In the genomic region with DNA sequence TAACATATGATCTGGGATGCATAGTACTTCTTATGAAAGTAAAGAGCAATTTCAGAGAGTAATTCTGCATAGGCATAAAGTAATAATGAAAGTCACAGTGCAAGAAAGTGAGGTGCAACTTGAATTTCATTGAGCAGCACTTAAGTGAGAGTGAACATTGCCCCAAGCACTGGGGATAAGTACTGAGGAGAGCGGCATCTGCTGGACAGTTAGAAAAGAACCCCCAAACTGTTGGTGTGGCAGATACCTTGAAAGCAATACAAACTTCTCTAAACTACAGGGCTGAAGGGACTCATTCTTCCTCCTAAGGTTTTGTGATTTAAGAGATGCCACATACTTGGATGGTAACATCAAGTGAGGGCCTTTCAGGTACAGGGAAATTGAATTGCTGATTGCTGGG, we compare ENCODE assay signal across 17 mouse cellular contexts. TPM values are rescaled to one million over a fixed set of nuclear protein-coding genes. Genes with fewer than 3 reads are reported as not detected.
DNase-seq lines count a peak whose midpoint lies in the region; ATAC-seq and TF ChIP-seq lines count a peak whose summit lies in the region.
"Had no signal": no experiment of that assay in that cellular context is flagged by ENCODE, and none has a peak within 500 bp of the region (broad histone marks: within the 10 kb centered on the region; RNA-seq: fewer than 3 reads in every experiment).

No protein-coding gene starts in this region.

- no peak overlapping the region for H3K27ac ChIP-seq in heart, adult 2 months
- H3K27ac ChIP-seq in liver, adult 2 months (replicated peaks; ENCODE audit: insufficient read depth, low read depth, low read length) = no peak overlapping the region
- H3K27ac ChIP-seq in liver, embryonic 12.5 days = no peak overlapping the region
- H3K27ac ChIP-seq in MEL (ENCODE audit: control insufficient read depth, low read depth, low read length) = no peak overlapping the region
- H3K27ac ChIP-seq: embryonic facial prominence, embryonic 15.5 days; liver, embryonic 13.5 days; macrophage had no signal

- no peak overlapping the region for H3K4me2 ChIP-seq in liver, embryonic 12.5 days
- H3K4me2 ChIP-seq: embryonic facial prominence, embryonic 15.5 days; liver, embryonic 13.5 days had no signal

- H3K36me3 ChIP-seq in heart, adult 2 months (ENCODE audit: control insufficient read depth, insufficient read depth, low read length) = no peaks in the 10 kb centered on the region
- H3K36me3 ChIP-seq in liver, adult 2 months (ENCODE audit: control insufficient read depth, insufficient read depth, low read length) = no peaks in the 10 kb centered on the region
- no peaks in the 10 kb centered on the region for H3K36me3 ChIP-seq in liver, embryonic 12.5 days
- H3K36me3 ChIP-seq in MEL (ENCODE audit: control insufficient read depth in 1 of 2, insufficient read depth in 2 of 2, low read length in 2 of 2) = no peaks in the 10 kb centered on the region
- H3K36me3 ChIP-seq: embryonic facial prominence, embryonic 15.5 days; liver, embryonic 13.5 days had no signal

- H3K4me1 ChIP-seq in heart, adult 2 months (ENCODE audit: control insufficient read depth, insufficient read depth, low read length) = no peaks in the 10 kb centered on the region
- H3K4me1 ChIP-seq in liver, adult 2 months (ENCODE audit: control insufficient read depth, insufficient read depth, low read length) = no peaks in the 10 kb centered on the region
- H3K4me1 ChIP-seq in liver, embryonic 12.5 days = no peaks in the 10 kb centered on the region
- no peaks in the 10 kb centered on the region for H3K4me1 ChIP-seq in MEL (ENCODE audit: control insufficient read depth in 1 of 2, insufficient read depth in 2 of 2, low read length in 2 of 2)
- H3K4me1 ChIP-seq: embryonic facial prominence, embryonic 15.5 days; liver, embryonic 13.5 days had no signal

- DNase-seq in heart, adult 2 months = no peak
- no peak for DNase-seq in heart, adult 8-10 months (ENCODE audit: low spot score)
- DNase-seq in liver, adult 2 months (ENCODE audit: extremely low read depth, low read depth, low spot score) = peak; percentile 3
- DNase-seq in MEL (ENCODE audit: low read depth, low spot score) = no peak
- peak; percentile 15 for DNase-seq in retina, embryonic 14.5 days (ENCODE audit: low spot score)
- no peak for DNase-seq in ovary, postnatal 10 days (ENCODE audit: low spot score)
- DNase-seq: cerebellum, adult 2 months; liver, embryonic 13.5 days had no signal

- no peak; the same call in 1 of the 2 replicates for TF ChIP-seq RAD21 in MEL (IDR thresholded peaks at IDR 0.05; ENCODE audit: low read depth, low read length)

- intact Hi-C loops in heart, adult 2 months (cut with DNase I) = loop anchor here (5.0 to 10.0 kb wide), 2 partner anchors 175 to 603 kb away; no protein-coding TSS in a partner anchor

- no peak overlapping the region for H3K9ac ChIP-seq in heart, adult 2 months (ENCODE audit: low read depth, low read length)
- no peak overlapping the region for H3K9ac ChIP-seq in liver, adult 2 months (ENCODE audit: low read depth, low read length)
- H3K9ac ChIP-seq in liver, embryonic 12.5 days = no peak overlapping the region
- no peak overlapping the region for H3K9ac ChIP-seq in MEL (ENCODE audit: control insufficient read depth, low read depth, low read length, poor library complexity, severe bottlenecking)
- H3K9ac ChIP-seq: embryonic facial prominence, embryonic 15.5 days; liver, embryonic 13.5 days had no signal

- H3K9me3 ChIP-seq in liver, embryonic 12.5 days (replicated peaks) = no peaks in the 10 kb centered on the region
- no peaks in the 10 kb centered on the region for H3K9me3 ChIP-seq in MEL (replicated peaks; ENCODE audit: insufficient read depth, low read length)
- H3K9me3 ChIP-seq: embryonic facial prominence, embryonic 15.5 days; liver, embryonic 13.5 days had no signal

- peak; percentile 51 for TF ChIP-seq CTCF in heart, adult 2 months (IDR thresholded peaks at IDR 0.05)
- no peak for TF ChIP-seq CTCF in liver, adult 2 months (IDR thresholded peaks at IDR 0.05; ENCODE audit: low read depth, low read length)
- peak in 1 of 3 experiments; percentile 3; a peak in 1 of 6 replicates for TF ChIP-seq CTCF in MEL (IDR thresholded peaks at IDR 0.05 in 2 of 3, conservative IDR thresholded peaks at IDR 0.05 in 1 of 3; ENCODE audit: control insufficient read depth in 1 of 3, insufficient read depth in 1 of 3, low read depth in 2 of 3, low read length in 3 of 3, poor library complexity in 1 of 3, severe bottlenecking in 1 of 3)

- no peak overlapping the region for H3K4me3 ChIP-seq in heart, adult 2 months
- H3K4me3 ChIP-seq in liver, adult 2 months (ENCODE audit: insufficient read depth, low read depth, low read length) = no peak overlapping the region
- H3K4me3 ChIP-seq in liver, embryonic 12.5 days = no peak overlapping the region
- H3K4me3 ChIP-seq in MEL (ENCODE audit: control insufficient read depth in 1 of 2, insufficient read depth in 1 of 2, low read depth in 2 of 2, low read length in 2 of 2) = no peak overlapping the region
- H3K4me3 ChIP-seq: embryonic facial prominence, embryonic 15.5 days; liver, embryonic 13.5 days had no signal

- no peaks in the 10 kb centered on the region for H3K27me3 ChIP-seq in heart, adult 2 months (ENCODE audit: control insufficient read depth, insufficient read depth, low read length)
- no peaks in the 10 kb centered on the region for H3K27me3 ChIP-seq in liver, adult 2 months (ENCODE audit: control insufficient read depth, insufficient read depth, low read length)
- no peaks in the 10 kb centered on the region for H3K27me3 ChIP-seq in liver, embryonic 12.5 days (replicated peaks)
- no peaks in the 10 kb centered on the region for H3K27me3 ChIP-seq in MEL (ENCODE audit: control insufficient read depth in 1 of 2, insufficient read depth in 2 of 2, low read length in 2 of 2)
- H3K27me3 ChIP-seq: embryonic facial prominence, embryonic 15.5 days; liver, embryonic 13.5 days had no signal

- WGBS in heart, adult 2 months = 47% methylated on average over 1 of the region's 1 CpGs
- 62% methylated on average over 1 of the region's 1 CpGs for WGBS in liver, adult 2 months
- 59% methylated on average over 1 of the region's 1 CpGs for WGBS in liver, embryonic 12.5 days (ENCODE audit: insufficient replicate concordance)

- TF ChIP-seq EP300 in heart, adult 2 months (IDR thresholded peaks at IDR 0.05; ENCODE audit: insufficient read depth, low read depth, low read length) = no peak
- TF ChIP-seq EP300 in MEL (IDR thresholded peaks at IDR 0.05; ENCODE audit: low read depth in 1 of 2, low read length in 2 of 2) = no peak

- H3K79me2 ChIP-seq in heart, adult 2 months (replicated peaks; ENCODE audit: control insufficient read depth, insufficient read depth, low read length) = no peaks in the 10 kb centered on the region
- H3K79me2 ChIP-seq in liver, adult 2 months (ENCODE audit: control insufficient read depth, insufficient read depth, low read length) = no peaks in the 10 kb centered on the region
- H3K79me2 ChIP-seq in MEL (ENCODE audit: control insufficient read depth, insufficient read depth, low read length, poor library complexity) = no peaks in the 10 kb centered on the region

- TF ChIP-seq POLR2A in heart, adult 2 months (IDR thresholded peaks at IDR 0.05; ENCODE audit: insufficient read depth, low read depth, low read length) = no peak
- TF ChIP-seq POLR2A in liver, adult 2 months (IDR thresholded peaks at IDR 0.05; ENCODE audit: extremely low read depth, insufficient read depth, low read length) = no peak
- TF ChIP-seq POLR2A in MEL (IDR thresholded peaks at IDR 0.05; ENCODE audit: control insufficient read depth in 1 of 2, insufficient read depth in 1 of 2, low read depth in 1 of 2, low read length in 2 of 2, poor library complexity in 1 of 2) = no peak

- no peak for ATAC-seq in liver, embryonic 12.5 days
- ATAC-seq: forebrain, embryonic 16.5 days had no signal

TF ChIP-seq in MEL, 35 proteins besides CTCF, POLR2A, EP300 and RAD21:
- TF ChIP-seq SMC3 (IDR thresholded peaks at IDR 0.05; ENCODE audit: low read depth, low read length) (0 out of 2 replicates have a peak, but pooled peaks have one; percentile 12), USF2 (IDR thresholded peaks at IDR 0.05; ENCODE audit: borderline replicate concordance in 1 of 2, insufficient read depth in 1 of 2, low read depth in 1 of 2, low read length in 2 of 2) (no peak)

RNA-seq across cellular contexts. Expression of a gene that starts 56.4 kb away (rescaled TPM):
- total RNA-seq in heart, adult 2 months (2021) = not detected
- polyA plus RNA-seq in heart, adult 2 months (2012; rRNA removed) = not detected in 2 replicates
- total RNA-seq in heart, adult 8-10 months (2022) = not detected
- not detected in 2 replicates for total RNA-seq in liver, adult 2 months (2014; rRNA removed)
- polyA plus RNA-seq in liver, adult 2 months (2012; rRNA removed) = not detected in 2 replicates
- not detected in 2 replicates for polyA plus RNA-seq in liver, embryonic 12.5 days (2016; fragmentation: Nextera tagmentation; extraction: Ambion mirVana)
- not detected in 2 replicates for total RNA-seq in MEL (2012; rRNA removed)
- under 1 TPM in 1 of 2 experiments, not detected in 1; 0.06 TPM for polyA plus RNA-seq in MEL (2012; ENCODE audit: insufficient read depth in 1 of 2, insufficient read length in 2 of 2, low read depth in 1 of 2, low replicate concordance in 2 of 2, missing spikeins in 1 of 2)
- total RNA-seq: adrenal gland, postnatal 4 days; gastrocnemius, postnatal 4 days; left cerebral cortex, postnatal 10 days; neutrophil, adult 5-6 weeks had no signal
- polyA plus RNA-seq: cerebellum, adult 2 months; embryonic facial prominence, embryonic 15.5 days; forebrain, embryonic 16.5 days; heart, embryonic 16.5 days; liver, embryonic 13.5 days; macrophage had no signal

Comparison
In these comparisons a context has a peak if more than half of its experiments do, and no peak if none do; other contexts are left out.
1. DNase-seq: peak in liver, adult 2 months (single experiment) and retina, embryonic 14.5 days (single experiment); none in heart, adult 2 months (0 of 2), heart, adult 8-10 months (single experiment), MEL (single experiment) and ovary, postnatal 10 days (single experiment).